21 mouse cellular contexts compared by ENCODE assay signal in the genomic region with DNA sequence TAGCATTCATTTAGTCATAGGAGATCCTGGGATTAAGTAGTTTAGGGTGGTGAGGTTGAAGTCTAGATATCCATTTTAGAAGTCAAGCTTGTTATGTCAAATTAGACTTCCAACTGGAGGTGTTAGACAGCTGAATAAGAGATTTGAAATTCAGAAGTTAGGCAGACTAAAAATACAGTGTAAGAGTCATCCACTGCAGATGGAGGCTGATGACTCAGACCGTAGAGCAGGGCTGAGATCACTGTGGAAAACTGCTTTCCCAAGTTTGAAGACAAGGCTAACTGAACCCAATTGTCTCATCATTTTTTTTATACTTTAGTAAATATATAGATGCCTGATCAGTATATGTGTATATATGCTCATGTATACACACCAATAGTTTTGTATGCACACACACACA.
DNase-seq lines count a peak whose midpoint lies in the region; ATAC-seq and TF ChIP-seq lines count a peak whose summit lies in the region.
"Had no signal": no experiment of that assay in that cellular context is flagged by ENCODE, and none has a peak within 500 bp of the region (broad histone marks: within the 10 kb centered on the region; RNA-seq: fewer than 3 reads in every experiment).

No protein-coding gene starts in this region.

- intact Hi-C loops in left cerebral cortex, adult 2 months (cut with DNase I) = loop anchor here (1.0 to 10.0 kb wide), 2 partner anchors 51 to 334 kb away; no protein-coding TSS in a partner anchor

- DNase-seq in right cerebral cortex, adult 18-20 months = peak; percentile 76
- DNase-seq in right cerebral cortex, postnatal 4 days = no peak
- peak; percentile 76 to 82 for DNase-seq in frontal cortex, adult 2 months (ENCODE audit: extremely low spot score in 1 of 2, low spot score in 1 of 2)
- DNase-seq in left cerebral cortex, adult 2 months (ENCODE audit: extremely low spot score in 1 of 2, low spot score in 2 of 2) = peak; percentile 18 to 22
- peak; percentile 20 to 52 for DNase-seq in right cerebral cortex, postnatal 36 days (ENCODE audit: low spot score in 2 of 2)
- no peak for DNase-seq in cerebellum, postnatal 25 days
- DNase-seq in kidney, adult 9 months = no peak
- DNase-seq: adrenal gland, postnatal 25 days; cerebellum, adult 8-10 months; heart, adult 11 months; kidney, adult 11 months; kidney, postnatal 25 days; lung, embryonic 14.5 days; thymus, adult 18-20 months had no signal

- no peak overlapping the region for H3K4me3 ChIP-seq in left cerebral cortex, adult 2 months
- H3K4me3 ChIP-seq: forebrain, embryonic 10.5 days; limb, embryonic 10.5 days; liver, embryonic 12.5 days; midbrain, embryonic 12.5 days had no signal

- no peak for TF ChIP-seq CTCF in left cerebral cortex, adult 2 months (IDR thresholded peaks at IDR 0.05)

- H3K27ac ChIP-seq in left cerebral cortex, adult 2 months = peak overlapping the region; percentile 19; the same call in 1 of the 2 replicates
- H3K27ac ChIP-seq: forebrain, embryonic 10.5 days; hindbrain, postnatal 0 days; limb, embryonic 10.5 days; liver, embryonic 12.5 days; macrophage; midbrain, embryonic 12.5 days had no signal

- no peak for ATAC-seq in CD4-positive, CD25-positive, alpha-beta regulatory T cell, adult 4 months
- ATAC-seq: hindbrain, postnatal 0 days; liver, embryonic 12.5 days had no signal

Comparison
In these comparisons a context has a peak if more than half of its experiments do, and no peak if none do; other contexts are left out.
1. DNase-seq: peak in right cerebral cortex, adult 18-20 months (single experiment), frontal cortex, adult 2 months (2 of 2), left cerebral cortex, adult 2 months (2 of 2) and right cerebral cortex, postnatal 36 days (2 of 2); none in right cerebral cortex, postnatal 4 days (single experiment), cerebellum, postnatal 25 days (0 of 2) and kidney, adult 9 months (single experiment).